Mouse (Mus musculus) neural tube, embryonic 12.5 days (tissue): ENCODE data around the gene Pla2g4d. TPM values are rescaled to one million over a fixed set of nuclear protein-coding genes. Genes with fewer than 3 reads are reported as not detected.

ENCODE experiments used
- ATAC-seq: fragments of 200-750 bp; cut with Nextera tagmentation; 2 replicates; pipeline ENCODE4 v1.8.0; 2017; ENCODE audit warnings: low read depth, mild to moderate bottlenecking, moderate TSS enrichment, moderate library complexity; ENCODE audit not compliant: low FRiP score
- H3K27ac ChIP-seq: fragments of 300-500 bp; sonication (generic); 2 replicates; pipeline ENCODE4 v1.5.1; 2016
- H3K27me3 ChIP-seq: fragments of 300-500 bp; sonication (generic); replicated peaks from 2 replicates; pipeline ENCODE4 v1.6.1; 2016; ENCODE audit warnings: mild to moderate bottlenecking
- H3K36me3 ChIP-seq: fragments of 300-500 bp; sonication (generic); 2 replicates; pipeline ENCODE4 v1.6.1; 2016; ENCODE audit warnings: mild to moderate bottlenecking
- H3K4me1 ChIP-seq: fragments of 300-500 bp; sonication (generic); 2 replicates; pipeline ENCODE4 v1.6.1; 2016
- H3K4me2 ChIP-seq: fragments of 300-500 bp; sonication (generic); replicated peaks from 2 replicates; pipeline ENCODE4 v1.6.1; 2016; ENCODE audit warnings: mild to moderate bottlenecking
- H3K4me3 ChIP-seq: fragments of 300-500 bp; sonication (generic); 2 replicates; pipeline ENCODE4 v1.5.1; 2016
- H3K9ac ChIP-seq: fragments of 300-500 bp; sonication (generic); 2 replicates; pipeline ENCODE4 v1.6.1; 2016; ENCODE audit warnings: mild to moderate bottlenecking
- H3K9me3 ChIP-seq: fragments of 300-500 bp; sonication (generic); 2 replicates; pipeline ENCODE4 v1.6.1; 2016; ENCODE audit warnings: mild to moderate bottlenecking
- WGBS: fragments of 180-500 bp; shearing (Covaris S2); methylation state at CpG from one replicate; pipeline ENCODE4 v1.1.7; 2016; 5-methylcytosine and 5-hydroxymethylcytosine counted together
- polyA plus RNA-seq: library from polyadenylated mRNA; unstranded; fragments of >200 nt; fragmentation: Nextera tagmentation; extraction: Ambion mirVana; gene quantifications from 2 replicates; pipeline ENCODE4 v1.2.1, GENCODE M21; 2016

Gene Pla2g4d
- polyA plus RNA-seq, result 0.05 TPM in 1 of 2 replicates, not detected in the other

- Histone ChIP-seq H3K4me3 (no peak within 1 kb of the TSS), H3K4me2 (no peak within 1 kb of the TSS), H3K9ac (no peak within 1 kb of the TSS), H3K9me3 (no peaks in the 10 kb centered on the region), H3K27me3 (no peaks in the 10 kb centered on the region), H3K4me1 (no peaks in the 10 kb centered on the region), H3K36me3 (no peaks in the 10 kb centered on the region), H3K27ac (no peak within 1 kb of the TSS)
- no peak for ATAC-seq
- WGBS, result 76% methylated on average over 5 of the region's 5 CpGs
These were observed at the start of gene Pla2g4d for GRCm38 (mm10) chr2:120288995-120289394. TSS of gene Pla2g4d (minus strand) at chr2:120289197.

GRCm38 (mm10) chr2:120337886-120338285 lies 48.9 kb upstream of the Pla2g4d start:
- Histone ChIP-seq H3K9me3 (no peaks in the 10 kb centered on the region), H3K27me3 (no peaks in the 10 kb centered on the region), H3K27ac (no peak overlapping the region), H3K36me3 (peaks cover 69% of the 10 kb centered on the region), H3K4me3 (no peak overlapping the region), H3K4me2 (no peak overlapping the region), H3K9ac (no peak overlapping the region), H3K4me1 (no peaks in the 10 kb centered on the region)
- ATAC-seq, result no peak
- 82% methylated on average over 2 of the region's 2 CpGs for WGBS

- no peaks in the 10 kb centered on the region for H3K4me1 ChIP-seq
- no peak overlapping the region for H3K27ac ChIP-seq
- ATAC-seq, result no peak
- peaks cover 69% of the 10 kb centered on the region for H3K36me3 ChIP-seq
- H3K9me3 ChIP-seq, result no peaks in the 10 kb centered on the region
- no peaks in the 10 kb centered on the region for H3K27me3 ChIP-seq
- H3K4me2 ChIP-seq, result no peak overlapping the region
- no peak overlapping the region for H3K9ac ChIP-seq
- H3K4me3 ChIP-seq, result no peak overlapping the region
- 87% methylated on average over 4 of the region's 4 CpGs for WGBS
These were observed 42.6 kb upstream of the Pla2g4d start for GRCm38 (mm10) chr2:120331575-120331974.

- WGBS, result 76% methylated on average over 4 of the region's 4 CpGs
- H3K4me1 ChIP-seq, result no peaks in the 10 kb centered on the region
- H3K36me3 ChIP-seq, result peaks cover 39% of the 10 kb centered on the region
- no peaks in the 10 kb centered on the region for H3K27me3 ChIP-seq
- H3K9ac ChIP-seq, result no peak overlapping the region
- H3K4me2 ChIP-seq, result no peak overlapping the region
- H3K9me3 ChIP-seq, result no peaks in the 10 kb centered on the region
- no peak overlapping the region for H3K27ac ChIP-seq
- H3K4me3 ChIP-seq, result no peak overlapping the region
- ATAC-seq, result no peak
These were observed 26.1 kb upstream of the Pla2g4d start for GRCm38 (mm10) chr2:120315077-120315476.

GRCm38 (mm10) chr2:120314487-120314886 lies 25.5 kb upstream of the Pla2g4d start:
- Histone ChIP-seq H3K4me3 (no peak overlapping the region), H3K4me2 (no peak overlapping the region), H3K9me3 (no peaks in the 10 kb centered on the region), H3K9ac (no peak overlapping the region), H3K4me1 (no peaks in the 10 kb centered on the region), H3K27ac (no peak overlapping the region), H3K36me3 (peaks cover 36% of the 10 kb centered on the region), H3K27me3 (no peaks in the 10 kb centered on the region)
- 82% methylated on average over 4 of the region's 4 CpGs for WGBS
- ATAC-seq, result no peak

- Histone ChIP-seq H3K9me3 (no peaks in the 10 kb centered on the region), H3K27me3 (no peaks in the 10 kb centered on the region), H3K4me1 (no peaks in the 10 kb centered on the region), H3K4me3 (no peak within 1 kb of the TSS), H3K9ac (no peak within 1 kb of the TSS), H3K27ac (no peak within 1 kb of the TSS), H3K4me2 (no peak within 1 kb of the TSS), H3K36me3 (peaks cover 31% of the 10 kb centered on the region)
- no peak for ATAC-seq
- 60% methylated on average over 3 of the region's 3 CpGs for WGBS
These were observed 25.0 kb upstream of the Pla2g4d start, which contains the start of gene Pla2g4f for GRCm38 (mm10) chr2:120313976-120314375. TSS of gene Pla2g4f (minus strand) at chr2:120314165.

- 84% methylated on average over 7 of the region's 7 CpGs for WGBS
- H3K27ac ChIP-seq, result no peak overlapping the region
- H3K4me1 ChIP-seq, result no peaks in the 10 kb centered on the region
- peaks cover 14% of the 10 kb centered on the region for H3K36me3 ChIP-seq
- no peak overlapping the region for H3K4me2 ChIP-seq
- no peaks in the 10 kb centered on the region for H3K27me3 ChIP-seq
- H3K9ac ChIP-seq, result no peak overlapping the region
- H3K9me3 ChIP-seq, result no peaks in the 10 kb centered on the region
- ATAC-seq, result no peak
- H3K4me3 ChIP-seq, result no peak overlapping the region
These were observed 23.4 kb upstream of the Pla2g4d start for GRCm38 (mm10) chr2:120312276-120312825.

GRCm38 (mm10) chr2:120304113-120304512 lies 15.1 kb upstream of the Pla2g4d start:
- H3K9me3 ChIP-seq, result no peaks in the 10 kb centered on the region
- no peaks in the 10 kb centered on the region for H3K27me3 ChIP-seq
- no peak overlapping the region for H3K27ac ChIP-seq
- H3K4me3 ChIP-seq, result no peak overlapping the region
- WGBS, result 29% methylated on average over 3 of the region's 3 CpGs
- H3K4me1 ChIP-seq, result no peaks in the 10 kb centered on the region
- no peaks in the 10 kb centered on the region for H3K36me3 ChIP-seq
- no peak overlapping the region for H3K4me2 ChIP-seq
- no peak for ATAC-seq
- no peak overlapping the region for H3K9ac ChIP-seq

GRCm38 (mm10) chr2:120301076-120301475 lies 12.1 kb upstream of the Pla2g4d start:
- ATAC-seq, result no peak
- H3K36me3 ChIP-seq, result no peaks in the 10 kb centered on the region
- H3K4me3 ChIP-seq, result no peak overlapping the region
- H3K9ac ChIP-seq, result no peak overlapping the region
- H3K27me3 ChIP-seq, result no peaks in the 10 kb centered on the region
- H3K4me1 ChIP-seq, result no peaks in the 10 kb centered on the region
- H3K9me3 ChIP-seq, result no peaks in the 10 kb centered on the region
- 90% methylated on average over 6 of the region's 6 CpGs for WGBS
- no peak overlapping the region for H3K27ac ChIP-seq
- H3K4me2 ChIP-seq, result no peak overlapping the region

GRCm38 (mm10) chr2:120299866-120300265 lies 10.9 kb upstream of the Pla2g4d start:
- no peak overlapping the region for H3K4me3 ChIP-seq
- ATAC-seq, result no peak
- no peaks in the 10 kb centered on the region for H3K9me3 ChIP-seq
- WGBS, result 89% methylated on average over 4 of the region's 4 CpGs
- H3K9ac ChIP-seq, result no peak overlapping the region
- no peak overlapping the region for H3K27ac ChIP-seq
- H3K27me3 ChIP-seq, result no peaks in the 10 kb centered on the region
- H3K4me1 ChIP-seq, result no peaks in the 10 kb centered on the region
- no peaks in the 10 kb centered on the region for H3K36me3 ChIP-seq
- no peak overlapping the region for H3K4me2 ChIP-seq

- H3K4me3 ChIP-seq, result no peak overlapping the region
- H3K9me3 ChIP-seq, result no peaks in the 10 kb centered on the region
- no peaks in the 10 kb centered on the region for H3K27me3 ChIP-seq
- H3K27ac ChIP-seq, result no peak overlapping the region
- no peak overlapping the region for H3K4me2 ChIP-seq
- no peaks in the 10 kb centered on the region for H3K36me3 ChIP-seq
- no peak overlapping the region for H3K9ac ChIP-seq
- ATAC-seq, result no peak
- H3K4me1 ChIP-seq, result no peaks in the 10 kb centered on the region
- WGBS, result 6% methylated on average over 2 of the region's 2 CpGs
These were observed 7.2 kb upstream of the Pla2g4d start for GRCm38 (mm10) chr2:120296160-120296559.

GRCm38 (mm10) chr2:120291471-120292078 lies 2.6 kb upstream of the Pla2g4d start:
- ATAC-seq, result no peak
- Histone ChIP-seq H3K4me3 (no peak overlapping the region), H3K27ac (no peak overlapping the region), H3K27me3 (no peaks in the 10 kb centered on the region), H3K36me3 (no peaks in the 10 kb centered on the region), H3K9me3 (no peaks in the 10 kb centered on the region), H3K9ac (no peak overlapping the region), H3K4me1 (no peaks in the 10 kb centered on the region), H3K4me2 (no peak overlapping the region)
- WGBS, result 87% methylated on average over 9 of the region's 9 CpGs

- no peak overlapping the region for H3K27ac ChIP-seq
- WGBS, result 88% methylated on average over 3 of the region's 3 CpGs
These were observed 596 bp downstream of the Pla2g4d start for GRCm38 (mm10) chr2:120288401-120288800.

More at GRCm38 (mm10) chr2:120288401-120288800, 596 bp downstream of the Pla2g4d start:
- H3K9me3 ChIP-seq, result no peaks in the 10 kb centered on the region
- H3K4me3 ChIP-seq, result no peak overlapping the region
- ATAC-seq, result no peak
- H3K4me1 ChIP-seq, result no peaks in the 10 kb centered on the region
- H3K9ac ChIP-seq, result no peak overlapping the region
- no peaks in the 10 kb centered on the region for H3K27me3 ChIP-seq
- no peak overlapping the region for H3K4me2 ChIP-seq
- no peaks in the 10 kb centered on the region for H3K36me3 ChIP-seq
